Mouse (Mus musculus): ENCODE data around the gene Card10. TPM values are rescaled to one million over a fixed set of nuclear protein-coding genes. Genes with fewer than 3 reads are reported as not detected.
A peak's percentile ranks its signal among the peaks of the same experiment; 100 is the strongest.

The Card10 gene
- total RNA-seq, 2 experiments from 2014 or later = 4.8 to 4.9 TPM

GRCm38 (mm10) chr15:78835200-78836085 is 32.6 kb upstream of the Card10 start:
- no peak for DNase-seq (ENCODE audit: low spot score in 2 of 2)

- no peak for DNase-seq (ENCODE audit: low spot score in 2 of 2)
Measured at GRCm38 (mm10) chr15:78834233-78835005, 31.6 kb upstream of the Card10 start.

- DNase-seq (ENCODE audit: low spot score in 2 of 2) = no peak
Measured at GRCm38 (mm10) chr15:78833582-78833981, 30.7 kb upstream of the Card10 start.

GRCm38 (mm10) chr15:78832701-78833123 is 29.9 kb upstream of the Card10 start:
- peak; percentile 39 to 56 for DNase-seq (ENCODE audit: low spot score in 2 of 2)

- DNase-seq (ENCODE audit: low spot score in 2 of 2) = no peak
Measured at GRCm38 (mm10) chr15:78831720-78832657, 29.1 kb upstream of the Card10 start.

GRCm38 (mm10) chr15:78830742-78831719 is 28.2 kb upstream of the Card10 start:
- no peak for DNase-seq (ENCODE audit: low spot score in 2 of 2)

- DNase-seq (ENCODE audit: low spot score in 2 of 2) = no peak
Measured at GRCm38 (mm10) chr15:78829636-78830035, 26.8 kb upstream of the Card10 start.

- DNase-seq (ENCODE audit: low spot score in 2 of 2) = no peak
Measured at GRCm38 (mm10) chr15:78828315-78828714, 25.5 kb upstream of the Card10 start.

- DNase-seq (ENCODE audit: low spot score in 2 of 2) = peak; percentile 66 to 67
Measured at GRCm38 (mm10) chr15:78826213-78827204, 23.7 kb upstream of the Card10 start.

DNA sequence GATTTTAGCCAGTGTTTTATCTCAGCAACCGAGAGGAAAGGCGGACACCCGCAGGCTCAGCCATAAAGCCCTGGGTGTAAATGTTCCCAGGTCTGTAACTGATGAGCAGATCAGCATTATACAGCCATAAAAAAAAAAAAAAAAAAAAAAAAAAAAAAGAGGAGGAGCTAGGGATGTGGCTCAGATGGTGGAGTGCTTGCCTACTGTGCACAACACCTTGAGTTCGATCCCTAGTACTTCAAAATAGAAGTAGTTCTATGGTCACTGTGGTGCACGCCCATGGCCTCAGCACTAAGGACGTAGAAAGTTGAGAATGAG is 13.2 kb upstream of the Card10 start:
- DNase-seq (ENCODE audit: low spot score in 2 of 2) = no peak

GRCm38 (mm10) chr15:78815314-78816073 is 12.7 kb upstream of the Card10 start:
- no peak for DNase-seq (ENCODE audit: low spot score in 2 of 2)

DNA sequence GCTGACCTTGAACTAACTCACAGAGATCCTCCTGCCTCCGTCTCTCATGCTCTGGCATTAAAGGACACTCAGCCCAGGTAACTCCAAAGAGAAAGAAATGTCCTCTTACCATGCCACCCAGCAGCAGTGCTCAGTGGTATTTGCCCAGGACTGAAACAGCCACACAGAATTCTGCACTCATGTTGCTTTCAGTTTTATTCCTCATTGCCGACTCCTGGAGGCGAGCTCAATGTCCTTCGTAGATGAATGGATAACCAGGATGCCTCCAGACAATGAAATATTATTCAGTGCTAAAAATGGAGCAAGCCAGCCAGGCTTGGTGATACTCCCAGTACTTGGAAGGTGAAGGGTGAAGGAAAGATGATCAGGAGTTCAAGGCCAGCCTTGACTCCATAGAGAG is 10.8 kb upstream of the Card10 start:
- DNase-seq (ENCODE audit: low spot score in 2 of 2) = no peak

- no peak for DNase-seq (ENCODE audit: low spot score in 2 of 2)
Measured at GRCm38 (mm10) chr15:78810146-78810545, 7.3 kb upstream of the Card10 start.

DNA sequence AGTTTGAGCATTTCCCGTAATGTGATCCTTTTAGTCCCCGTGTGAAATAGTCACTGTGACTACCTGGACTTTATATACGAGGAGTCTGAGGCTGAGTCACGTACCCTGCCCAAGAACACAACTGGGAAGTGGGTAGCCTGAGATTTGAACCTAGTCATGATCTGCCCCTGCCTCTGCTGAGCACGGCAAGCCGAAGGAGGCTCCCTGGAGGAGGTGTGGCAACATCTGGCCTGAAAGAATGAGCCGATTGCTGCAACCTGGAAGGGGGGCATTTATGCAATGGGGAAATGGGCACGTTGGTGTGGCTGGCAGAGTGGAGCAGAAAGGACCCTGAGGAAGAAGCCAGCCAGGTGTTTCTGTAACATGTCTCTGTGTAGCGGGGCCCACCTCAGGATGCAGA is 6.9 kb upstream of the Card10 start:
- no peak for DNase-seq (ENCODE audit: low spot score in 2 of 2)

DNA sequence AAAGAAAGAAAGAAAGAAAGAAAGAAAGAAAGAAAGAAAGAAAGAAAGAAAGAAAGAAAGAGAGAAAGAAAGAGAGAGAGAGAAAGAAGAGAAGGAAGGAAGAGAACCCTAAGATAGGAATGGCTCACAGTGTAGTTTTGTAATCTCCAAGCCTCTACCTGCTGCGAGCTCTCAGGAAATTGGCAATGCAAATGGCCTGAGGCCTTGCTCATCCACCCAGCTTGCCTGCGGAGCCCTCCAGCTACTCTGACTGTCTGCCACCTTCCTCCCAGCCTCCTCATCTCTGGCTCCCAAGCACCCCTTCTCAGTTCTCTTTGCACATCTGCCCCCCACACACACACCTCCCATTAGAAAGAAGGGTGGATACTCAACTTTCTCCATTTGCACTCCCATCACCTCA is 6.1 kb upstream of the Card10 start:
- DNase-seq (ENCODE audit: low spot score in 2 of 2) = no peak

- DNase-seq (ENCODE audit: low spot score in 2 of 2) = no peak
Measured at GRCm38 (mm10) chr15:78807141-78807540, 4.3 kb upstream of the Card10 start.

DNA sequence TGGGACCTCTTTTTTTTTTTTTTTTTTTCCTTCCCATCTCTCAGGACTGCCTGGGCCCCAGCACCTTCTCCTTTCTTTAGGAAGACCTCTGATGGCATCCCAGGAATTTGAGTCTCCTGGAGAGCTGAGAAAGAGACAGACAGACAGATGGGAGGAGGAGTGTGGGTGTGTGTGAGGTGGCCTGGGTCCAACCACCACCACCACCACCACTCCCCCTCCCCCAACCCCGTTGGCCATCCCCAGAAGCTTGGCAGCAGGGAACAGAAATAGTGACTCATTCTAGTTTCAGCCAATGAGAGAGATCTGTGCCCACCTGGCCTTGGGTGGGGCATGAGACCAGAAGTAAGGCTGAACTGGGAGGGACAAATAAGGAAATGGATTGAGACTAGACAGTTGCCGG is 3.8 kb upstream of the Card10 start:
- DNase-seq (ENCODE audit: low spot score in 2 of 2) = peak; percentile 40 to 47

- no peak for DNase-seq (ENCODE audit: low spot score in 2 of 2)
Measured at GRCm38 (mm10) chr15:78805351-78805750, 2.5 kb upstream of the Card10 start.
